Mouse (Mus musculus) MEL (cell line): ENCODE data around the gene Olfr449.

ENCODE experiments used
- CTCF ChIP-seq, 3 experiments: IDR thresholded peaks in 2 of 3; conservative IDR thresholded peaks in 1 of 3; 2 replicates each; pipeline ENCODE4 v1.5.1; 2011 to 2012; ENCODE audit warnings: low read length in 3 of 3, low read depth in 2 of 3, mild to moderate bottlenecking in 2 of 3, improper control_type of control experiment in 1 of 3, inconsistent platforms in 1 of 3, mixed read lengths in 1 of 3, moderate library complexity in 1 of 3; ENCODE audit not compliant: control insufficient read depth in 1 of 3, insufficient read depth in 1 of 3, poor library complexity in 1 of 3, severe bottlenecking in 1 of 3
- E2F4 ChIP-seq: IDR thresholded peaks from 2 replicates; pipeline ENCODE4 v1.6.1; 2011; ENCODE audit warnings: low read depth, low read length, improper control_type of control experiment, borderline replicate concordance
- EP300 ChIP-seq, 2 experiments: IDR thresholded peaks; 2 replicates each; pipeline ENCODE4 v1.6.1; 2011; ENCODE audit warnings: improper control_type of control experiment in 2 of 2, low read length in 2 of 2, low read depth in 1 of 2, mild to moderate bottlenecking in 1 of 2
- GATA1 ChIP-seq: IDR thresholded peaks from 2 replicates; pipeline ENCODE4 v1.6.1; 2011; ENCODE audit warnings: low read depth, low read length, improper control_type of control experiment
- KAT2A ChIP-seq: conservative IDR thresholded peaks from 2 replicates; pipeline ENCODE4 v1.6.1; 2012; ENCODE audit warnings: low read depth, low read length, improper control_type of control experiment, inconsistent platforms
- MAFK ChIP-seq: IDR thresholded peaks from 2 replicates; pipeline ENCODE4 v1.6.1; 2011; ENCODE audit warnings: low read depth, mild to moderate bottlenecking, low read length, improper control_type of control experiment, borderline replicate concordance
- MAX ChIP-seq: IDR thresholded peaks from 2 replicates; pipeline ENCODE4 v1.6.1; 2011; ENCODE audit warnings: low read length, improper control_type of control experiment
- MYC ChIP-seq: IDR thresholded peaks from 2 replicates; pipeline ENCODE4 v1.6.1; 2011; ENCODE audit warnings: low read depth, mild to moderate bottlenecking, low read length, improper control_type of control experiment, moderate library complexity
- POLR2A ChIP-seq, 2 experiments: IDR thresholded peaks; 2 replicates each; pipeline ENCODE4 v1.6.1; 2011 to 2012; ENCODE audit warnings: low read length in 2 of 2, mild to moderate bottlenecking in 2 of 2, control low read depth in 1 of 2, improper control_type of control experiment in 1 of 2, low read depth in 1 of 2, moderate library complexity in 1 of 2; ENCODE audit not compliant: control insufficient read depth in 1 of 2, insufficient read depth in 1 of 2, poor library complexity in 1 of 2
- TAL1 ChIP-seq: IDR thresholded peaks from 2 replicates; pipeline ENCODE4 v1.6.1; 2012; ENCODE audit warnings: mild to moderate bottlenecking, inconsistent platforms, low read length, moderate library complexity, mixed read lengths
- ZC3H11A ChIP-seq: IDR thresholded peaks from 2 replicates; pipeline ENCODE4 v1.6.1; 2012; ENCODE audit warnings: low read depth, mild to moderate bottlenecking, inconsistent platforms, low read length, improper control_type of control experiment
- ZKSCAN1 ChIP-seq: IDR thresholded peaks from 2 replicates; pipeline ENCODE4 v1.6.1; 2012; ENCODE audit warnings: low read depth, mild to moderate bottlenecking, inconsistent platforms, low read length, improper control_type of control experiment, moderate library complexity

GRCm38 (mm10) chr6:42794982-42795381 is 39.2 kb upstream of the Olfr449 start:
- TF ChIP-seq POLR2A (IDR thresholded peaks at IDR 0.05; ENCODE audit: control insufficient read depth in 1 of 2, insufficient read depth in 1 of 2, low read depth in 1 of 2, low read length in 2 of 2, poor library complexity in 1 of 2) (no peak), CTCF (IDR thresholded peaks at IDR 0.05 in 2 of 3, conservative IDR thresholded peaks at IDR 0.05 in 1 of 3; ENCODE audit: control insufficient read depth in 1 of 3, insufficient read depth in 1 of 3, low read depth in 2 of 3, low read length in 3 of 3, poor library complexity in 1 of 3, severe bottlenecking in 1 of 3) (no peak), ZKSCAN1 (no peak), ZC3H11A (no peak), MAX (no peak), TAL1 (no peak), GATA1 (no peak), MAFK (no peak), KAT2A (no peak), EP300 (IDR thresholded peaks at IDR 0.05; ENCODE audit: low read depth in 1 of 2, low read length in 2 of 2) (no peak), MYC (no peak), E2F4 (no peak)
